Mouse (Mus musculus) induced T-regulatory cell, adult 2 months (primary cell): ENCODE data around the gene Ints14.
A peak's percentile ranks its signal among the peaks of the same experiment; 100 is the strongest.
"Not testable (repeated sequence)": the region's sequence is repeated elsewhere in the genome, so short reads cannot be mapped to it uniquely, and the experiment has no call there.

Experiments used
- DNase-seq: peaks from one replicate; pipeline ENCODE4 v3.0.0-alpha.2; 2012; ENCODE audit warnings: low read depth

The Ints14 gene

GRCm38 (mm10) chr9:64952055-64952454, 8.7 kb upstream of the Ints14 start:
- no peak for DNase-seq

- DNase-seq, result no peak
Observed at GRCm38 (mm10) chr9:64953190-64953589, 7.5 kb upstream of the Ints14 start.

GRCm38 (mm10) chr9:64956337-64956736, 4.4 kb upstream of the Ints14 start:
- DNase-seq, result peak; percentile 67

DNA sequence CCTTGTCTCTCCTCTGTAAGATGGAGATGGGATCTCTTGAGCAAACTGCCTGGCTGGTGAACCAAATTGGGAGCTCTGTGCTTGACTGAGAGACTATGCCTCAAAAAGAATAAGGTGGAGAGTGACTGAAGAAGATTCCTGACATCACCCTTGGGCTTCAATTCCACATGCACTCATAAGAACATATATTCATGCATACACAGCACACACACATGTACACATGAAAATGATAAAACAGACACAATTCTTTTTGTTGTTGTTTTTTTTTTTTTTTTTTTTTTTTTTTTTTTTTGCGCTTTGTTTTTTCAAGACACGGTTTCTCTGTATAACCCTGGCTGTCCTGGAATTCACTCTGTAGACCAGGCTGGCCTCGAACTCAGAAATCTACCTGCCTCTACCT, 3.4 kb upstream of the Ints14 start:
- DNase-seq, result no peak

DNA sequence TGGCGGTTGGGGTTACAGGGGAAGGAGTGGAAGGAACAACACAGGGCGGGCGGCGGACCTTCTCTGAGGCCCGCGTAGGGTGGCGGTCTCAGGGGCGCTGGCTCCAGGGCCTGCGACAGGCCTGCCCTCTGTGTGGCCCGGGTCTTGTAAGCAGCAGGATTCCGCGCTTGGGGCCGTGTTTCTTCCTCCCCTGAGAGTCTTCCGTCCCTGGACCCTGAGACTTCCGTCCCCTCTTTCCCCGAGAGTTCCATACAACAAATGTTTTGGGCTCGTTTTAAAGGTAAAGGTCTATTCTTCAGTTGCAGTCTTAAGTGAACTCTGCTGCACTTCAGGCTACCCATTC, 244 bp downstream of the Ints14 start:
- DNase-seq, result no peak

DNA sequence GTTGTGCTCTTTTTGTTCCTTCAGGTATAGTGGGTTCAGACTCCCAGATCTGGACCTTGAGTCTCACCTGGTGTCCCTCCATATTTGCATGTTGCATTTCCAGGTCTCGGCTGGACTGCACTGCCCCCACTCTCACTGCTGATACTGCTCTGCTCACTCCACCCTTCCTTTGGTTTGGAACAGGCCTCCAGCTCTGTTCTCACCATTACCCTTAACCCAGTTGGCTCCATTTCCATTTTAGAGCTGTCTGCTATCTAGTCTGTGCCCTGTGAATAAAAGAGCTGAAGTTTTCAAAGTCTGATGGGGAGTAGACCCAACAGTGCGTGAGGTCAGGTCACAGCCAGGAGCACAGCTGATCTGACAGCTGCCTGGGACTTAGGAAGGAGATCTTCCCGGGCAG, 19.8 kb downstream of the Ints14 start:
- no peak for DNase-seq

GRCm38 (mm10) chr9:64981904-64982303, 21.2 kb downstream of the Ints14 start:
- no peak for DNase-seq

GRCm38 (mm10) chr9:64985037-64985794, 24.5 kb downstream of the Ints14 start:
- DNase-seq, result no peak

DNA sequence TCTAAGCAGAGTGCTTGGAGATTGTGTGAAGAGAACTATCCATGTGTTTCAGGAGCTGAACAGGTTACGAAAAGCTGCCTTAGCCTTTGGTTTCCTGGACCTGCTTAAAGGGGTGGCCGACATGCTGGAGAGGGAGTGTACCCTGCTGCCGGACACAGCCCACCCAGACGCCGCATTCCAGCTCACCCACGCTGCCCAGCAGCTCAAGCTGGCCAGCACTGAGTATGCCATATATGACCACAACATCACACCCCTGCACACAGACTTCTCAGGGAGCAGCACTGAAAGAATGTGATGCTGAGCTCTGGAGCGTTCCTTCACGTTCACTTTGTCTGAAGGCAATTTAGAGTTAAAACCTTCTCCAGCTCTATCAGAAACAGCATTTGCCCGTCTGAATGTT, 25.1 kb downstream of the Ints14 start:
- DNase-seq, result no peak

DNA sequence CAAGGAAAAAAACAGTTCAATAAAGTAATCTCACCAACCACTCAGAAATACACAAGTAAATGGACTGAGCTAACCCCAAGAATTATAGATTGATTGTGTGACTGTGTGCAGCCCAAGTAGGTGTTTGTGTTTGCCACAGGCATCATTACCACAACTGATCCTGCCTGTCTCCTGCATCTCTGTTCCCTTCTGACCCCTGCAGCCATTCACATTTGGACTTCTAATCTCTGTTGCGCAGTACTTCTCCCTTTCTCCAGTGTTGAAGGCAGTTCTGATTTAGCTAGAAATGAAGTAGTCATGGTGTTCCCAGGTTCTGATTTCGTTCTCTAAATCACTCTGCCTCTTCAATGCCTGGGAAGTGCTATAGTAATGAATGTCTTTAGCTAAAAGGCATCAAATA, 26.9 kb downstream of the Ints14 start:
- DNase-seq, result no peak

GRCm38 (mm10) chr9:64988443-64988842, 27.7 kb downstream of the Ints14 start:
- no peak for DNase-seq

DNA sequence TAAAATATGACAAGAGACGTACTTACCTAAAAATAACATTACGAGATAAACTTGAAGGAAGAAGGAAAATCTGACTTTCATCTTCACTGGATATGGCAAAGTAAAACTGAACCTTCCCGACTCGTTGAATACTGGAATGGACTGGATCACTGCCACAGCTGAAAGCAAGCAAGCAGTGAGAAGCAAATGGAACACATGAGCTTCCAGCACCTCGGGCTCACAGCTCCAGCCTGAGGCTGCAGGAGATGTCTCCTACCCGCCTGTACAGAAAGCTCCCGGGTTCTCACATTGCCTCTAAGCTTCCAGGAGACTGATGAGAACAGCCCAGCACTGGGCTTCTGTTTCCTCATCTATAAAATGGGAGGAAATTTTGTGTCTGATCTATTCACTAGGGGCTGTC, 29.6 kb downstream of the Ints14 start:
- DNase-seq, result no peak

DNA sequence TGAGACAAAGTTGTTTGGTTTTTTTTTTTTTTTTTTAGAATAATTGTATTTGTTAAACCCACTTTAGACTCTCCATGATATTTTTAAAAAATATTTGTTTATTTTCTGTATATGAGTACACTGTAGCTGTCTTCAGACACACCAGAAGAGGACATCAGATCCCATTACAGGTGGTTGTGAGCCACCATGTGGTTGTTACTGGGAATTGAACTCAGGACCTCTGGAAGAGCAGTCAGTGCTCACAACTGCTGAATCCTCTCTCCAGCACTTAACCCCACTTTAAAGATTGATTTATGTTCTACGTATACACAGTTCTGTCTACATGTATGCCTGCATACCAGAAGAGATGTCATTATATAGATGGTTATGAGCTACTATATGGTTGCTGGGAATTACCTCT, 34.8 kb downstream of the Ints14 start:
- not testable (repeated sequence) for DNase-seq

DNA sequence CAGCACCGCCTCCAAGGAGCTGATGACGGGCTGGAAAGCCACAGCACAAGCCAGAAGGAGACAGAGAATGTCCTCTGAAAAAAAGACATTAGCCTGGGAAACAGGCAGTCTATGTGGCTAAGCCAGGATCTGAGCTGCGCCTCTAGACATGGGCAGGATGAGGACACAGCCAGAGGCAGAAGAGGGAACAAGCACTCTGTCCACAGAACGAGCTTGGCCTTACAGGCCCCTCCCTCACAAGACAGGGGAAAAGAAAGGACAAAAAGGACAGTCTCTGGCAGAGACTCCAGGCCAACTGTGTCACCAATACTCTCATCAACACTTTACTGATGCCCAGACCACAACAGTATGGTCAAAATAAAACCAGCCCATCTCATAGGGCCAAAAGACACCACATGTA, 40.8 kb downstream of the Ints14 start:
- no peak for DNase-seq

DNA sequence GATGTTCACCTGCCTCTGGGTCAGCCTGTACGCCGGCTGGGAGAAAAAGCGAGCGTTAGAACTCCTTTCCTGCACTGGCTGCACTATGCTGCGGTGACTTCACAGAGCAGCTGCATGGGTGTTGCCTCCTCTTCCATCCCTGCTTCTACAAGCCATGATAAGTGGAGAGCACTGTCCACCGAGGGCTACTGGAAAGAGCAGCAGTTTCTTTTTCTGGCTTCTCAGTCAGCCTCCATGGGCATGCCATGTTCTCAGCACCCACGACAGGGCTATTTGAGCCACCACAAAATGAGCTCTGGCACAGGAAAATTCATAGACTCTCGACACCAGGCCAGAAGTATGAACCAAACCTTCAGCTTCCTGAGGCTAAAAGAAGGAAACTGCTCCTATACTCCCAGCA, 45.0 kb downstream of the Ints14 start:
- DNase-seq, result no peak

DNA sequence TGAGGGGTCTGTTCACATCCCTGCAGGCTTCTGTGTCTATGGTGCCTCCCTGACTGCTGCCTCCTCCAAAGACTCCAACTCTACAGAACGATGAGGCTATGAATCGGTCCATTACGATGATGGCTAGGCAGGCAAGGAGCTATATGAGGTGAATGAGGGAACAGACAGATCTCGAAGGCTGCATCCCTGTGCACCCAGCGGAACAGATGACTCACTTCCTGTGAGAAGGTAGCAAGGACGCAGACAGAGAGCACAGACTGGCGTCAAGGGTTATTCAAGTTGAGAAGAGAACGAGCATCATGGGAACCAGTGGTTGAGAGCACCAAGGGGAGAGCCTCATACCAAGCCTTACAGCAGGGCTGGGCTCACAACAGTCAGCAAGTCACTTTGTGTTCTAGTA, 49.9 kb downstream of the Ints14 start:
- peak; percentile 92 for DNase-seq

DNA sequence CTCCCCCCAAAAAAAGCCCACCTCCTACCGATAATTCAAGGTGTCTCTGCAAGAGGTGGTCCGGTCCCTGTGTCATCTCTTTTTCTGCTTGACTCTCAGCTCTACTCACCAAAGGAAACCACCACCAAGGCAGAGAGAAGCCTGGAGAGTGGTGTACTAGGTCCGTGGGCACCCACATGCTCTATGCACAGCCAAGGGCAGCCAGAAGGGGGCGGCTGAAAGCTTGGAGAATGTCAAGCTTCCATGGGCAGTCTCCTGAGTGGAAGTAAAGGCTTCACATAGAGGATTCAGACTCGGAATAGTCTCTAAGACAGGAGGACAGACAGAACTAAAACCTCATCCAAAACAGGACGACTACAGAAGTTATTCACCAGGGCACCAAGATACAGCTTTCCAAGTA, 50.6 kb downstream of the Ints14 start:
- DNase-seq, result peak; percentile 73

GRCm38 (mm10) chr9:65015461-65016222, 54.9 kb downstream of the Ints14 start:
- no peak for DNase-seq

- no peak for DNase-seq
Observed at GRCm38 (mm10) chr9:65016241-65016977, 55.7 kb downstream of the Ints14 start.

- DNase-seq, result no peak
Observed at GRCm38 (mm10) chr9:65016978-65017827, 56.5 kb downstream of the Ints14 start.

DNA sequence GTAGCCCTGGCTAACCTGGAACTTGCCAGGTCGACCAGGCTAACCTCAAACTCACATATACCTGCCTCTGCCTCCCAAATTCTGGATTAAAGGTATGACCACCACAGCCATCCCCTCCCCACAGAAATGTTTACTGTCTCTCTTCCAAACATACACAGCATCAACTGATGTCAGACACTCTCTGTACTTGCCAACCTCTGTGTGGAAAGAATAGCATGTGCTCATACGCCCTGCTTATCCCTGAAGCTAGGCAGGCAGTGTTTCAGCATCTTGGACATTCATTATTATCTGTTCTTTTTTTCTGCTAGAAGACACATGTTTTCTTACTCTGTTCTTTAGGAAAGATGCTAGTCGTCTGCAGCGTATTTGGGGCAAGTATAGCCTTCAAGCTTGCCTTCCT, 57.2 kb downstream of the Ints14 start:
- DNase-seq, result no peak

GRCm38 (mm10) chr9:65018588-65019121, 58.0 kb downstream of the Ints14 start:
- peak; percentile 58 for DNase-seq
